Mouse (Mus musculus) small intestine, adult 2 months (tissue): Measurements from ENCODE around the gene Siva1.

Experiments
- CTCF ChIP-seq: fragments of 200-500 bp; IDR thresholded peaks from 2 replicates; pipeline ENCODE4 v1.5.1; 2012; ENCODE audit warnings: low read depth, mild to moderate bottlenecking, control low read depth, inconsistent platforms, low read length, moderate library complexity, mixed read lengths; ENCODE audit not compliant: insufficient replicate concordance, insufficient read length; ENCODE audit errors: extremely low read depth
- POLR2A ChIP-seq: fragments of 200-500 bp; IDR thresholded peaks from 2 replicates; pipeline ENCODE4 v1.6.1; 2012; ENCODE audit warnings: low read depth, mild to moderate bottlenecking, control low read depth, inconsistent platforms, low read length, moderate library complexity

DNA sequence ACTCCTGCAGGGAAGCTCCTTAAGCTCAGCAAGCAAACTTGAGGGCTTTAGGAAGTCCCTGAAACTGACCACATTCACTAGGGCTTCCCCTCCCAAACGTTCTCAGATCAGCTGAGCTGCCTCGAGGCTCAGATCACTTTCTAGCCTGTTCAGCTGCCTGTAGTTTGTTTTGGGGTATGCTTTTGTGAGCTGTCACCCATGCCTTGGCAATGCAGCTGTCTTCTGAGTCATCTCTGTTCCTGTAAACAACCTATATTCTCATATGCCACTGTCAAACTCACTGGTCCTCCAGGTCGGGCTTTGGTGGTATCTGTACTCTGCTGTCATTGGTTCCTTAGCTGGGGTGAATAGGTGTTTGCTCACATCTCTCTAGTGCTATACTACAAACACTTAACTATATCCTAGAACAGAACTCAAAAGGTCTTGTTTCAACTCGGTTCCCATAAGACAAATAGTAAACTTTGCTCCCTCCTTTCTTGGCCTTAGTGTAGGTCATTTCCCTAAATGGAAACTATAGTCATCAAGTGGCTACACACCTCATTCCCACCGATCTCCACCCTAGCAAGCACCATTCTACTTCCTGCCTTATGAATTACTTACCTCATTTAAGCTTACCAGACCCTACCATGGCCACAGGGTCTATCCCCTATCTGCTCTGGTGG, 7.4 kb downstream of the Siva1 start:
- TF ChIP-seq CTCF (no peak), POLR2A (no peak)
